Mouse (Mus musculus): ENCODE results near the gene Olig1.
"Not testable (repeated sequence)": the region's sequence is repeated elsewhere in the genome, so short reads cannot be mapped to it uniquely, and the experiment has no call there.

Olig1 gene

GRCm38 (mm10) chr16:91239024-91239423 is 30.5 kb upstream of the Olig1 start:
- in situ Hi-C loops (cut with MboI, MseI), result loop anchor here (10.0 kb wide), 1 partner anchor 334 kb away; no protein-coding TSS in a partner anchor

GRCm38 (mm10) chr16:91246292-91246691 is 23.3 kb upstream of the Olig1 start:
- in situ Hi-C loops (cut with MboI, MseI), result no loop called here

- in situ Hi-C loops (cut with MboI, MseI), result not testable (repeated sequence)
Measured at GRCm38 (mm10) chr16:91255419-91256164, 14.0 kb upstream of the Olig1 start.

- in situ Hi-C loops (cut with MboI, MseI), result no loop called here
Measured at GRCm38 (mm10) chr16:91258956-91259355, 10.6 kb upstream of the Olig1 start.

GRCm38 (mm10) chr16:91260861-91261260 is 8.7 kb upstream of the Olig1 start:
- in situ Hi-C loops (cut with MboI, MseI), result no loop called here

- in situ Hi-C loops (cut with MboI, MseI), result no loop called here
Measured at GRCm38 (mm10) chr16:91262467-91263220, 6.9 kb upstream of the Olig1 start.

GRCm38 (mm10) chr16:91265972-91266371 is 3.6 kb upstream of the Olig1 start:
- in situ Hi-C loops (cut with MboI, MseI), result no loop called here

GRCm38 (mm10) chr16:91268724-91269452 is 684 bp upstream of the Olig1 start:
- in situ Hi-C loops (cut with MboI, MseI), result no loop called here

- in situ Hi-C loops (cut with MboI, MseI), result no loop called here
Measured at GRCm38 (mm10) chr16:91270212-91270971, 820 bp downstream of the Olig1 start.

GRCm38 (mm10) chr16:91270982-91271549 is 1.5 kb downstream of the Olig1 start:
- in situ Hi-C loops (cut with MboI, MseI), result no loop called here

GRCm38 (mm10) chr16:91271634-91272033 is 2.1 kb downstream of the Olig1 start:
- in situ Hi-C loops (cut with MboI, MseI), result no loop called here

- in situ Hi-C loops (cut with MboI, MseI), result no loop called here
Measured at GRCm38 (mm10) chr16:91280516-91280915, 10.9 kb downstream of the Olig1 start.

- in situ Hi-C loops (cut with MboI, MseI), result no loop called here
Measured at GRCm38 (mm10) chr16:91292080-91292479, 22.5 kb downstream of the Olig1 start.

- in situ Hi-C loops (cut with MboI, MseI), result no loop called here
Measured at GRCm38 (mm10) chr16:91292719-91293333, 23.3 kb downstream of the Olig1 start.

- in situ Hi-C loops (cut with MboI, MseI), result no loop called here
Measured at GRCm38 (mm10) chr16:91297726-91298125, 28.2 kb downstream of the Olig1 start.

- in situ Hi-C loops (cut with MboI, MseI), result no loop called here
Measured at GRCm38 (mm10) chr16:91299412-91299811, 29.8 kb downstream of the Olig1 start.

GRCm38 (mm10) chr16:91300641-91301441 is 31.3 kb downstream of the Olig1 start:
- in situ Hi-C loops (cut with MboI, MseI), result no loop called here

- in situ Hi-C loops (cut with MboI, MseI), result no loop called here
Measured at GRCm38 (mm10) chr16:91301454-91301853, 31.9 kb downstream of the Olig1 start.

GRCm38 (mm10) chr16:91303776-91304709 is 34.5 kb downstream of the Olig1 start:
- in situ Hi-C loops (cut with MboI, MseI), result no loop called here

Measured in T-helper 2 cell (primary cell).